Mouse (Mus musculus) megakaryocyte progenitor cell, adult 5-6 weeks (primary cell): ENCODE results near the gene Sh3rf1. TPM values are rescaled to one million over a fixed set of nuclear protein-coding genes. Genes with fewer than 3 reads are reported as not detected.

Experiments used
- ATAC-seq: replicated peaks from 2 replicates; pipeline ENCODE4 v1.8.0; 2016; ENCODE audit warnings: mild to moderate bottlenecking, moderate TSS enrichment, inconsistent platforms; ENCODE audit not compliant: poor library complexity
- total RNA-seq, 2 experiments: library from RNA; stranded (forward) in 1 of 2; stranded (reverse) in 1 of 2; fragments of 157-497, 149-512 nt in 1 of 2; fragments of 200-1000 nt in 1 of 2; gene quantifications; 2 replicates each; pipeline versions ENCODE4 v1.2.3 to v1.2.4; 2015 to 2017

Gene Sh3rf1
- total RNA-seq, 2 experiments from 2014 or later = 2.2 to 3.0 TPM

GRCm38 (mm10) chr8:61316813-61317534, 93.3 kb downstream of the Sh3rf1 start:
- no peak; the same call in 1 of the 2 replicates for ATAC-seq

- ATAC-seq = no peak
These were observed 94.0 kb downstream of the Sh3rf1 start for GRCm38 (mm10) chr8:61317535-61318136.

- no peak for ATAC-seq
These were observed 97.5 kb downstream of the Sh3rf1 start for GRCm38 (mm10) chr8:61321216-61321615.

- ATAC-seq = no peak
These were observed 98.1 kb downstream of the Sh3rf1 start for GRCm38 (mm10) chr8:61321780-61322179.

- no peak for ATAC-seq
These were observed 98.8 kb downstream of the Sh3rf1 start for GRCm38 (mm10) chr8:61322462-61322861.

- ATAC-seq = no peak
These were observed 100.8 kb downstream of the Sh3rf1 start for GRCm38 (mm10) chr8:61324363-61324914.

- no peak for ATAC-seq
These were observed 101.5 kb downstream of the Sh3rf1 start for GRCm38 (mm10) chr8:61325014-61325715.

- no peak for ATAC-seq
These were observed 102.6 kb downstream of the Sh3rf1 start for GRCm38 (mm10) chr8:61326281-61326680.

- ATAC-seq = no peak
These were observed 103.7 kb downstream of the Sh3rf1 start for GRCm38 (mm10) chr8:61327333-61327732.

- ATAC-seq = no peak
These were observed 116.0 kb downstream of the Sh3rf1 start for GRCm38 (mm10) chr8:61339629-61340028.

- ATAC-seq = no peak
These were observed 116.8 kb downstream of the Sh3rf1 start for GRCm38 (mm10) chr8:61340283-61340984.

- ATAC-seq = no peak
These were observed 118.1 kb downstream of the Sh3rf1 start for GRCm38 (mm10) chr8:61341587-61342441.

GRCm38 (mm10) chr8:61342473-61343026, 118.9 kb downstream of the Sh3rf1 start:
- no peak for ATAC-seq

GRCm38 (mm10) chr8:61344435-61344834, 120.8 kb downstream of the Sh3rf1 start:
- ATAC-seq = no peak

- no peak for ATAC-seq
These were observed 123.3 kb downstream of the Sh3rf1 start for GRCm38 (mm10) chr8:61346941-61347340.

GRCm38 (mm10) chr8:61347526-61347925, 123.9 kb downstream of the Sh3rf1 start:
- no peak for ATAC-seq

GRCm38 (mm10) chr8:61348029-61348428, 124.4 kb downstream of the Sh3rf1 start:
- no peak for ATAC-seq

- no peak for ATAC-seq
These were observed 124.8 kb downstream of the Sh3rf1 start for GRCm38 (mm10) chr8:61348518-61348917.

- no peak for ATAC-seq
These were observed 126.8 kb downstream of the Sh3rf1 start for GRCm38 (mm10) chr8:61350443-61350842.

- ATAC-seq = no peak
These were observed 128.0 kb downstream of the Sh3rf1 start for GRCm38 (mm10) chr8:61351638-61352037.
